Mouse (Mus musculus): Measurements from ENCODE around the gene Pcdh17. TPM values are rescaled to one million over a fixed set of nuclear protein-coding genes. Genes with fewer than 3 reads are reported as not detected.
A peak's percentile ranks its signal among the peaks of the same experiment; 100 is the strongest.

The Pcdh17 gene
- polyA plus RNA-seq, 1 experiment from 2014 or later: 11.1 TPM

DNA sequence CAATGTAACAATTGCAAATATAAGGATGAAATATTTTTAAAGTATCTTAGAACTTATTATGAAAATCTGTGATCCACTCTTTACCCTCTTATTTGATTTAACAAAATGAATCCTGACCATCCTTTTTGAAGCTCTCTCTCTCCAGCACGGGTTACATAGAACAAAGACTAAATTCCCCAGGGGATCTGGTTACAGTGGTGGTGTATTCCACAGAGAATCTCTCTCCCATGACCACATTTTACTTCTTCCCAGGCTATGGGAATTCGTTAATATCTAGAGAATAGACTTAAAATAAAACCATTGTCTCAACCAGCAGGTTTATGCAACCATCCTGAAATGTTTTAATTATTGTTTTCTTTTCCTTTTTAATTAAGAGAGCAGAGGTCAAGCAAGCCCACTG lies 89.0 kb downstream of the Pcdh17 start:
- H3K9ac ChIP-seq: no peak overlapping the region
- no peaks in the 10 kb centered on the region for H3K4me1 ChIP-seq
- no peak overlapping the region for H3K4me3 ChIP-seq
- H3K27me3 ChIP-seq: no peaks in the 10 kb centered on the region
- H3K4me2 ChIP-seq (replicated peaks): no peak overlapping the region
- WGBS: 35% methylated on average over 2 of the region's 2 CpGs
- ATAC-seq (ENCODE audit: low FRiP score): no peak
- no peaks in the 10 kb centered on the region for H3K36me3 ChIP-seq
- no peak overlapping the region for H3K27ac ChIP-seq
- H3K9me3 ChIP-seq (replicated peaks): no peaks in the 10 kb centered on the region

DNA sequence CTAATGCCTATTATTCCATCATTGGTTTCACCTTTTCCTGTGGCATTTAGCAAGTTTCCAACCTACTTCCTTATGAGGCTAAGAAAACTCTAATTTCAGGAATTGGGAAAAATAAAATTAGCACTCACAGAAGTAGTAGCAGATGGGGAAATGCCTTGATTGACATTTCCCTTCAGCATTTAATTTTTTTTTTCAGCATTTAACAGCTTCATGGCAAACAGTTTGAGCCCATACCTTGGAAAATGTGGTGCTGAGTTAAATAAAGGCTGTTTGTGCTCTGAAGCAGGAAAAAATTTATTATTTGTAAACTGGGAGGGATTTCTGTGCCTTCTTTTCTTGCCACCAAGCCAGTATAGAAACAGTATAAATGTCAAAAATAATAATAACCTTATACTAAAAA lies 91.9 kb downstream of the Pcdh17 start:
- Histone ChIP-seq H3K4me2 (replicated peaks) (no peak overlapping the region), H3K27me3 (no peaks in the 10 kb centered on the region), H3K36me3 (no peaks in the 10 kb centered on the region), H3K27ac (no peak overlapping the region), H3K9ac (no peak overlapping the region), H3K4me3 (no peak overlapping the region), H3K9me3 (replicated peaks) (no peaks in the 10 kb centered on the region), H3K4me1 (no peaks in the 10 kb centered on the region)
- no peak for ATAC-seq (ENCODE audit: low FRiP score)

DNA sequence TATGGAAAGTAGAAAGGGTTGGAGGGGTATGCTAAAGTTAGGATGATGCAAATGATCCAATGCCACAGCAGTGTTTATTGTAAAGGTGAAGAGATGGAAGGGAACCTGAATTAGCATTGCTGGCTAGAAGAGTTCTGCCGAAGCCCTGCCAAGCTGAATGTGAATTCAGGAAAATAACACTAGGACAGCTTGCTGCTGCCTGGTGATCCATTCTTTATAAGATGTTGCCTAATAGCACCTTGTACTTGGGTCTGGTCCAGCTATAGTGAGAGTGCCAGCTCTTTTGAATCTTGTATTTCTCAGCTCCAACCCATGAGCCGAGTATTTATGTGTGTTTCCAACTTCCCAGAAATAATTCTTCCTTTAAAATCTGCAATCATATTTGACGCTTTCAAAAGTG lies 98.5 kb downstream of the Pcdh17 start:
- WGBS: 91% methylated on average over 3 of the region's 3 CpGs
- Histone ChIP-seq H3K27ac (no peak overlapping the region), H3K4me1 (no peaks in the 10 kb centered on the region), H3K9ac (no peak overlapping the region), H3K27me3 (no peaks in the 10 kb centered on the region), H3K9me3 (replicated peaks) (no peaks in the 10 kb centered on the region), H3K36me3 (no peaks in the 10 kb centered on the region), H3K4me3 (no peak overlapping the region), H3K4me2 (replicated peaks) (no peak overlapping the region)
- ATAC-seq (ENCODE audit: low FRiP score): no peak

DNA sequence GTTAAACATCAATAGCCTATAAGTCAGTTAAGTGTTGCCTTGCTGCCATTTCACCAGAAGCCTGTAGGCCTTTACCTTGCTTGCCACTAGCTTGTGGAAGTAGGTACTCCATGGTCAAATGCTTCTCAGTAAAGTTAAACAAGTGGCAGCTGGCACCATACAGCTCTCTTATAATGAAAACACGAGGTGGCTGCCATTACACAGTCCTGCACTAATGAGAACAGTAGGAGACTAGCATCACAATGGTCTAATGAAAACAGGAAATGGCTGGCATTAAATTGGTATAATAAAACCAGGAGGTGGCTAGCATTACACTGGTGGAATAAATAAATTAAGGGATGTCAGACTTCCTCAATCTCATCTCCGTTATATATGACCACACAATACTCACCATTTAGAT lies 102.6 kb downstream of the Pcdh17 start:
- H3K36me3 ChIP-seq: no peaks in the 10 kb centered on the region
- ATAC-seq (ENCODE audit: low FRiP score): peak; percentile 41; the same call in 1 of the 2 replicates
- H3K4me3 ChIP-seq: no peak overlapping the region
- H3K27me3 ChIP-seq: no peaks in the 10 kb centered on the region
- no peaks in the 10 kb centered on the region for H3K4me1 ChIP-seq
- H3K9me3 ChIP-seq (replicated peaks): no peaks in the 10 kb centered on the region
- 52% methylated on average over 2 of the region's 2 CpGs for WGBS
- H3K9ac ChIP-seq: no peak overlapping the region
- H3K27ac ChIP-seq: no peak overlapping the region
- H3K4me2 ChIP-seq (replicated peaks): no peak overlapping the region

DNA sequence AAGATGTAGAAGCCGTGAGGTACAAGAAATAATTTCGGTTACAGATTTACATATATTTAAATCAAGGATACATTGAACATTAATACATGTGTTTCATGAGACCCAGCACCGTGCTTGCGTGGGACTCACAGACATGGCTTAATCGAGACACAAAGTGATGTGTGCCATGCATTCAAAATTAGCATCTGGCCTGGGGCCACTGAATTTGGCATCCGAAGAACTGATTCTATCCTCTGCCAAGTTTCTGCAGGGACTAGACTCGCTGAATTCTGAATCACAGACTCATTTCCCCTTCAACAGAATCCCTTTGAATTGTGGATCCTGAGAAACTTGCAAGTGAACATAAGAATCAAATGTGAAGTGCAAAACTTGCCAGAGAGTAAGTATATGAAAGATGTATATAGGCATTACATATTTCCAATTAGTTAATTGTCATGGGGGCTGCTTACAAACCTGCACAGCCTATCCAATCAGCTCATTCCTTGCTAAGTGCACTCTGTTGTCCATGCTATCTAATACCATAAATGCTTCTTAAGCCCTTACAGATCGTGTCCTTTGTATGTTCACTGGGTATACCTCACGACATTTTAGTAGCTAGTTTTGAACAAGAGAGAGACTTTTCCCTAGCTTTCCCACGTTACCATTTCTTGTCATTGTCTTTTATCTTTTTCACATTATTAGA lies 104.3 kb downstream of the Pcdh17 start:
- ATAC-seq (ENCODE audit: low FRiP score): peak; percentile 76
- 75% methylated on average over 10 of the region's 10 CpGs for WGBS

DNA sequence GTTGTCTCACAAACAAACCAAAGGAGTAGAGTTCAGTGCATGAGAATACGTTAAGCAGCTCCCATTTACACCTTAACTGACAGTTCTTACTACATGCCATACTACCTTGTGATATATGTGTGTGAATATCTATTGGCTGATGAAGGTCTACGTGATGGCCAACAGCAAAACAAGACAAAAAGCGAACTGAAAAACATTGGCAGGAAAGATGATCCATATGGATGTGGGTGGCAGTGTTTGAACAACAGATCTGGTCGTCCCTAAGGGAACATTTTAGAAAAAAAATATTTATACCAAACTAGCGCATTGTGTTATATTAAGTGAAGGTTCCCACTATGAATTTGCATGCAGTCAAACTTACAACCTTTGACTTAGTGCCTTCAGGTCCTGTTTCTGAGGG lies 108.2 kb downstream of the Pcdh17 start:
- Histone ChIP-seq H3K4me2 (replicated peaks) (no peak overlapping the region), H3K9me3 (replicated peaks) (no peaks in the 10 kb centered on the region), H3K4me1 (no peaks in the 10 kb centered on the region), H3K27me3 (no peaks in the 10 kb centered on the region), H3K4me3 (no peak overlapping the region), H3K27ac (no peak overlapping the region), H3K9ac (no peak overlapping the region), H3K36me3 (no peaks in the 10 kb centered on the region)
- no peak for ATAC-seq (ENCODE audit: low FRiP score)
- WGBS: 89% methylated on average over 5 of the region's 5 CpGs

More for the DNA sequence above, 104.3 kb downstream of the Pcdh17 start:
- H3K36me3 ChIP-seq: no peaks in the 10 kb centered on the region
- H3K9me3 ChIP-seq (replicated peaks): no peaks in the 10 kb centered on the region
- no peak overlapping the region for H3K4me2 ChIP-seq (replicated peaks)
- no peak overlapping the region for H3K4me3 ChIP-seq
- H3K9ac ChIP-seq: no peak overlapping the region
- H3K27ac ChIP-seq: no peak overlapping the region
- H3K27me3 ChIP-seq: no peaks in the 10 kb centered on the region
- H3K4me1 ChIP-seq: no peaks in the 10 kb centered on the region

DNA sequence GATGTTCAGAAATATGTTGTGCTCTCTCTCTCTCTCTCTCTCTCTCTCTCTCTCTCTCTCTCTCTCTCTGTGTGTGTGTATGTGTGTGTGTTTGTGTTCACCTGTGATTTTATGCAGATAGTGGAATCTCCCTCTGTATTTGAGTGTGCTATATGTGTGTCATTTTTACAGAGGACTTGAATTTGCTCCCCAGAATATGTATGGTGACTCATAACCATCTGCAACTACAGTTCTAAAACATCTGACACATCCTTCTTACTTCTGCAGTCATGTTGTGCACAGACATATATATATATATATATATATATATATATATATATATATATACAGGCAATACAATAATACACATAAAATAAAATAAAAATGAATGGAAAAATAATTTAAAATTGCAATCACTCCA lies 127.7 kb downstream of the Pcdh17 start:
- H3K27ac ChIP-seq: no peak overlapping the region
- ATAC-seq (ENCODE audit: low FRiP score): no peak
- H3K9ac ChIP-seq: no peak overlapping the region
- no peaks in the 10 kb centered on the region for H3K27me3 ChIP-seq
- no peaks in the 10 kb centered on the region for H3K36me3 ChIP-seq
- no peaks in the 10 kb centered on the region for H3K9me3 ChIP-seq (replicated peaks)
- H3K4me1 ChIP-seq: no peaks in the 10 kb centered on the region
- no peak overlapping the region for H3K4me3 ChIP-seq
- no peak overlapping the region for H3K4me2 ChIP-seq (replicated peaks)

All from hindbrain, embryonic 12.5 days (tissue).